Mouse (Mus musculus) adrenal gland, adult 18-20 months (tissue): ENCODE data around the gene Syngr1. TPM values are rescaled to one million over a fixed set of nuclear protein-coding genes. Genes with fewer than 3 reads are reported as not detected.

ENCODE experiments used
- DNase-seq, 2 experiments: peaks; one replicate each; pipeline ENCODE4 v3.0.0; 2021 to 2022; ENCODE audit warnings: low spot score in 2 of 2
- total RNA-seq, 2 experiments: library from RNA; stranded (reverse); gene quantifications; 1 replicate in 1 of 2; 2 replicates in 1 of 2; pipeline ENCODE4 v1.2.3; 2021

Gene Syngr1
- total RNA-seq, 2 experiments from 2014 or later = 25.7 to 59.9 TPM

DNA sequence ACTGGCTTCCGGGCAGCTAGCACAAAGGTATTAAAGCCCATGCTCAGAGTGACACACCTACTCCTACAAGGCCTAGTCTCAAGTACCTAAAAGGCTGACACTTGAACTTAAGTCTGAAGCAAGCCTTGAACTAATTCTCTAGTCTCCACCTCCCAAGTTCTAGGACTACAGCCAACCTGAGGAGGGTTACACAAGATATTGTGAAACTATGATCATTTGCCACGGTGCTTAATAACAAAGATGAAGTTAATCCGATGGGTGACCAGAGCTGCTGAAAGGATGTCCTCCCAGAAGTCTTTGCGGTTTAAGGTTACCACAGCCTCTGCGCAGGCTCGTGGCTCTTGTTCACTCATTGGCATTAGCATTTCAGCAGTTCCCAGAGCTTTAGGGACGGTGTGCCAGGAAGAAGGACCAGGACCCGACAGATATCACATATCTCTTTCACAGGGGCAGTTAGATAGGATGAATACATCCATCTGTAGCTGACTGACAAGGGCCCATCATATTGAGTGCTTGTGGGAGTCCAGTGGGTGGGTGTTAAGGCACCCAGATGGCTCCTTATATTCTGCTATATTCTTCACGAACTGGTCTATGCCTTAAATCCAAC, 3.6 kb upstream of the Syngr1 start:
- DNase-seq = no peak

DNA sequence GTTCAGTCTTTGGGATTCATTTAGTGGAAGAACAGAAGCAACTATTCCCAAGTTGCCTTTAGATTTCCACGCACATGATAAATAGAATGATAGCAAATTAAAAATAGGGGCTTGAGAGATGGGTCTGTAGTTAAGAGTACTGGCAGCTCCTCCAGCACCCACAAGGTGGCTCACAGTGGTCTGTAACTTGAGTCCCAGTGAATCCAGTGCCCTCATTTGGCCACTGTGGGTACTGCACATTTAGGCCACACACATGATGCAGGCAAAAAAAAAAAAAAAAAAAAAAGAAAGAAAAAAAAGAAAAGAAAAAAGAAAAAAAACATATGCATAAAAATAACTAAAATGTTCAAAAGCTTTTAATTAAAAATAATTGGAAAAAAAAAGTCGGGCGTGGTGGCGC, 2.5 kb upstream of the Syngr1 start:
- DNase-seq = peak; percentile 82 to 85

DNA sequence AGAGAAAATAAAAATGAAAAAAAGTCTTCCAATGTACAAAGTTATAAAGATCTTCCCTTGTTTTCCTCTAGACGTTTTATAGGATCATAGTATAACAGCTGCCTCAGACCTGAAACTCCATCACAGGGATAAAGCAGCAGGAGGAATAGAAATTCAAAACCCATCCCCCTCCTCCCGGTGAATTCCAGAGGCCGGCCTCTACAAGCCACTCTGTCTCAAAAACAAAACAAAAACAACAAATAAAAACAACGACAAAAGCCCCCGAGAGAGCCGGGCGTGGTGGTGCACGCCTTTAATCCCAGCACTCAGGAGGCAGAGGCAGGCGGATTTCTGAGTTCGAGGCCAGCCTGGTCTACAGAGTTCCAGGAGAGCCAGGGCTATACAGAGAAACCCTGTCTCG, 979 bp upstream of the Syngr1 start:
- no peak for DNase-seq

DNA sequence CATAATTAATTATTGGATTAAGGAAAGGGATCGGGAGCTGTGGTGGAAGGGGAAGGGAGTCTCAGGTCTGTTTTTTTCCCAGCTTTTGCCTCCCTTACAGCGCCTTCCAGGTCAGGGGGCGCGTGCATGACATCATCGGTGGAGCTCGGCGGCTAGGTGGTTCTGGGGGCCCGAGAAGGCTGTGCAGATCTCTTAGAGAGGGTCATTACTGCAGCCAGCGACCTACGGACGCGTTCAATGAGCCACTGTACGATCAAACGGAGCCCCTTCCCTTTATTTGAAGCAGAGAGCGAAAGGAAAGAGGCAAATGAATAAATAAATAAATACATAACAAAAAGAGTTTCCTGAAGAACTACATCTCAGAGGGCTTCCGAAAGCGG, 403 bp upstream of the Syngr1 start:
- DNase-seq = no peak

DNA sequence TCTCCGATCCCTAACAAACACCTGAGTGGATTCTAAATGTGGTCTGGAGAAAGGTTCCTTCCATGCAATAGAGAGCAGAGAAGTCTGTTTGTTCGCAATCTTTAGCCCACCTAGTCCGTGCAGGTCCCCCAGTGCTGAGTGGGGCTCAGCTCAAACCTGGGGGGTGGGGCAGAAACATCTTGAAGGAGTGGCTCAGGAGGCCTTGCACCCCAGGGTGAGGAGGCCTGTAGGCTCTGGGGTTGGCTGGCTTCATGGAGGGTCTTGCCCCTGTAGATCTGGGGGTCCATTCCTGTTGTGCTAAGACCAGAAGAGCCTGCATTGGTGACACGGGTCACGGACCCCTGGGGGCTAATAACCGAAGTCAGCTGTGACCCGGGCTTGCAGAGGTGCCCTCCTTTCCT, 907 bp downstream of the Syngr1 start:
- DNase-seq = no peak

DNA sequence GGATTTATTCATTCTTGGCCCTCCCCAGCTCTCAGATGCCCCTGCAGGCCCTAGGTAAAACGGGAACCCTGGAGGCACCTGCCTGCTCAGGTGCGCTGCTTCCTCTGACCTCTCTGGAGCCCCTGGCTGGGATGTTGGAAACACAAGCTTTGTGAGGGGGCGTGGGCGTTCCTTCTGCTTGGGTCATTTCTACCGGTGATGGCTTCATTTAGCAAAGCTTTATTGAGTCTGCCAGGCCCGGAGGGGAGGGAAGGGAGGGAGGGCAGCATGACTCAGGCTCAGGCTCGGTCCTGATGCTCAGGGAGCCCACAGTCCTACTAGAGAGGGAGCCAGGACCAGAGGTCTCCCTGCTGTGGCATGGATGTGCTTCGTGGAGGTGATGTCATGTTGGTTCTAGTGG, 1.5 kb downstream of the Syngr1 start:
- no peak for DNase-seq

DNA sequence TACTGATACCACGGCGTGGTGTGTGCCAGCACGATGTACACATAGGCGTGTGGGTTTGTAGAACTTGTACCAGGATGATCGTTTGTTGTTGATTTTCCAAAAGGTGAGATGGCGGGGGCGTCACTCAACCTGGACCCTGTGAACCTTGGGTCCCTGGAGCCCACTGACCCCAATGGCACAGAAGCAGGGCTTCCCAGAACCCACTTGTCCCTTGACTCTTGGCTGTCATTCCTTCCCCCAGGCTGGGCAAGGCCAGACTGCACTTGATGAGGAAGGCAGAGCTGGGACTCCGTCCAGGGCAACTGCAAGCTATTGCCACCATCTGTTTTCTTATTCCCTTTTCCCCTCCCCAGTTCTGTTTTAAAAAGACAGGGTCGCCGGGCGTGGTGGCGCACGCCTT, 3.1 kb downstream of the Syngr1 start:
- no peak for DNase-seq

DNA sequence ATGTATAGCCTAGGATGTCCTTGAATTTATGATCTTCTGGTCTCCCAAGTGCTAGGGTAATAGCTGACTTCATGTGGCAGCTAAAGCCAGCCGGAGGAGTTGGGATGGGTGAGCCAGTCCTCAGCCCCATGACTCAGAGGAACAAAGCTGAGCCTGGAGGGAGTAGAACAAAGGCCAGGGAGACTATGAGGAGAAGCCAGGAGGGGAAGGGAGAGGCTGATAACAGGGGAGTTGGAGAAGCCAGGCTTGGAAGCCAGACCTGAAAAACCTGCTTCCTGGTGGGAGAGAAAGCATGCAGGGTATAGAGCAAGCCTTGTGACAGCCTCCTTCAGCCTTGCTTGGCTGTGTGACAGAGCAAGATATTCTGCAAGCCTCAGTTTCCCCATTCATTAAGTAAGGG, 4.5 kb downstream of the Syngr1 start:
- no peak for DNase-seq

DNA sequence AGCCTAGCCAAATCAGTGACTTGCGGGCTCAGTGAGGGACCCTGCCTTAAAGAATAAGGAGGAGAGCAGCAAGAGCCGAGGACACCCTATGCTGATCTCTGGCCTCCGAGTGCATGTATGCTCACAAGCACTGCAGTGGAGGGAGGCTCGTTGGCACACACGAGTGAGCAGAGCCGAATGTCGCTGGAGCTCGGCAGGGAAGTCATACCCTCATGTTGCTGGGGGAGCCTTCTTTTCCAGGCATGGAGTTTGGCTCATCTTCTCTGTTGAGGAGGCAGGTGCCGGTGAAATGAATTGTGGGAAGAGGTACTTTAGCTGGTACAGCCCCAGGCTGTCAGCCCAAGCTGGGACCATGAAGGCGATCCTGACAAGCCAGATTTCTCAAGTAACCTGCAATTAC, 5.3 kb downstream of the Syngr1 start:
- no peak for DNase-seq

DNA sequence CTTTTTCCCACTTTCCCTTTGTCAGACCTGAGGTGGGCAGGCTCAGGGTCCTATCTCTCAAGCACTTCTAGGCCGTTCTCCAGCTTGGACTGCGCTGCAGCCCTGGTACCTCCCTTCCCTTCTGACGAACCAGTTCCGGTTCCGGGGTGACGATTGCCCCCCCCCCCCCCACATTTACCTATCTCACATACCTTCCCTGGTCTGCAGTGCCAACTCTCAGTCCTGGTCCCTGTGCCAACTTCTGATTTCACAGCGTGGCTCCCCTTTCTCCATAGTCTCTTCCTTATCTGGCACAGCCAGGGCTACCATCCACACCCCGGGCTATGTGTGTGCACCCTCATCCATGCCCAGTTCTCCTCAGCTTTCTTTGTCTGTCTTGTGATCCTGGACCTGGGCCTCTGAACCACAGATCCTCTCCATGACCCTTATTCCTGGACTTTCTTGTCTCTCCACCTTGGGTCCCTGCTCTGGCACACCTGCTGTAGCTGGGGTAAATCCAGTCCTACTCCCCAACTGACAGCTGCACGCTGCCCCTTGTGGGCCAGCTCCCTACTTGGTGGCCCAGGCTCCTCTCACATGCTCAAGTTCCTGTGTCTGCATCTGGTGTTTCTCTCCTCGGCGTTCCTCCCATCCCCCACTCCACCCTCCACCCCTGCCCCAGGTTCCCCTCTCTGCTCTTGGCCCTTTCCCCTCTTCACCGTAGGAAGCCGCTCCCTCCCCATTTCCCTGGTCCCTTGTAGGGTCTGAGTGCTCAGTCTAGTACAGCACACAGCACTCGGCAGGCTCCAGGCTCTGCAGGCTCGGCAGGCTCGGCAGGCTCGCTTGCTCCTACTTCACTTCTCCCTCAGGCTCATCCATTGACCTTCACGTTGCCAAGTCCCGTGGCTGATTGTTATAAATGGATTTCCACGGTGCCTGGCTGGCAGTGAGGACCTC, 6.1 kb downstream of the Syngr1 start:
- peak in 1 of 2 experiments; percentile 50 for DNase-seq

DNA sequence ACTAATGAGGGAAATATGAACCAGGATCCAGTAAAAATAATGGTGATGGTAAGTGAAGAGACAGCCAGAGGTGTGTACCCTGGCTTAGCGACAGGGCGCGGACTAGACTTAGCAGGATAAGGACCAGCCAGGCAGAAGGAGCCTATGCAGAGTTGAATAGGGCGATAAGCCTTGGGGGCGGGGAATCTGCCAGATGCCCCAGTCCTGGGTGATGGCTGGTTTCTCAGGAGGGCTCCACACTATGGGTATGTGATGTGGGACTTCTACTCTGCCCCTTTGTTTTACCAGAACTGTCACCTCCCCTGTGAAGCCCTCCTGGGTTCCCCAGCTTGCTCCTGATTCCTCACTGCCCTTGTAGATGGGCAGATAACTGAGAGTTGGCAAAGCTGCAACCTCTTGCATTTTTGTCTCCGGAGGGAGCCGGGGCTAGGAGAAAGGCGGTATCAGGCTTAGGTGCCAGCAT, 6.9 kb downstream of the Syngr1 start:
- no peak for DNase-seq

DNA sequence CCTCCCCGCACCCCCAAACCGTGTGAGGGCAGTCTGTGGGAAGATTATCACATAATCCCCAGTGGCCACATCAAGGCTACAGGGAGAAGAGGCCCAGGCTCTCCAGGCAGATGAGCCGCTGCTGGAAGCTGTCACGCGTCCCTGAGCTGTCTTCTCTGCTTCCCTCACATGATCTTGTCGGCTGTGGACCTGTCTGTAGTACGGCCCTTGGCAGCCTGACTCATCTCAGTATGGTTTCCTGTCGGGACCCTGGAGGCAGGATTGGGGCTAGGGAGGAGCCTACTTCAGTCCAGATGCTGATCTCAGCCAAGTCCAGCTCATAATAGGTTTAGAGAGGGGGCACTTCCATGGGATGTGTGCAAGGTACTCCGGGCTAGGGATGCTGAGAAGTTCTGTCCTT, 7.7 kb downstream of the Syngr1 start:
- DNase-seq = no peak

DNA sequence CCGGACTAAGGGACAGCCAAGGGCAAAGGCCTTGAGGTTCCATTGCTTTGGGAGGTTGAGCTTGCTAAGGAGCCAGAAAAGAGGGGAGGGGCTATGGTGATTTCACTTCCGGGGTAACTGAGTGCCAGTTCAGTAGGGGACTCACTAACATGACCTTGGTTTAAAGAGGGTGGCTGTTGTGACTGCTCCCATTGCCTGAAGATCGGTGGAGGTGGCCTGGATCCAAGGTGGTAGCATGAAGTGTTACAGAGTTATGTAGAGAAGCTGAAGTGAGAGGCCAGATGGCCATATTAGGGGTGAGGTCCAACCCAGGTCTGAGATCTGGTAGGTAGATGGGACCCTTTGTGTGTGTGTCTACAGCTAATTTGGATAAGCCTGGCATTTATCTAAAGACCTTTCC, 8.3 kb downstream of the Syngr1 start:
- DNase-seq = no peak

DNA sequence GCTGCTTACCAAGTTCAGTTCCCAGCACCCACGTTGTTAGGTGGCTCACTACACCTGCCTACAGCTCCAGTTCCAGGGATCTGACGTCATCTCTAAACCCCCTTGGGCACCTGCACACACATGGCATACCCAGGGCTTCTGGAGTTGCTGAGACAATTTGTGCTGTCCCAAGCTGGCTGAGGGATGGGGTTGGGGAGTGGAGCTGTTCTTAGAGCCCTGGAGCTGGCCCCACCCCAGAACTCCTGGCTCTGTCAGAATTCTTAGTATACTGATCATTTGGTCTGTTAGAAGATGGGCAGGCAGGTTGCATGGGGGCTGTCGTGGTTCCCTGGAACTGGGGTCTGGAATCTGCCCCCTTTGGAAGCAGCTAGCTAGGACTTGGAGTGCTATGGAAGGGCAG, 9.1 kb downstream of the Syngr1 start:
- no peak for DNase-seq

DNA sequence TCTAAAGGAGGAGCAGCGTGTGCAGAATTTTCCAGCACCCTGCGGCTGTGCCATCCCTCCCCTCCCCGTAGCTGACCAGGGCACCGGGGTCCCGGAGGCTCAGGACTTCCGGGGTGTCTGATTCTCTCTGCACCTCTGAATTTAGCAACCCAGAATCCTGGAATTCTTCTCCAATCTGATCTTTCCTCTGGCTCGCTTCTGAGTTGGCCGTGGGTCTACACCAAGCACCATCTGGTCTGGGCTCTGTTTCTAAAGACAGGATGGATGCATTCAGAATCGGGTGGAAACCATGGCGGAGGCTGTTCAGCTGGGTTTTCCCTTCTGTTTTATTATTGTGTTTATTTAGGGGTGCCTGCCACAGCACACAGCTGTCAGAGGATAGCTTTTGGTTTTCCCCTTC, 9.7 kb downstream of the Syngr1 start:
- no peak for DNase-seq

DNA sequence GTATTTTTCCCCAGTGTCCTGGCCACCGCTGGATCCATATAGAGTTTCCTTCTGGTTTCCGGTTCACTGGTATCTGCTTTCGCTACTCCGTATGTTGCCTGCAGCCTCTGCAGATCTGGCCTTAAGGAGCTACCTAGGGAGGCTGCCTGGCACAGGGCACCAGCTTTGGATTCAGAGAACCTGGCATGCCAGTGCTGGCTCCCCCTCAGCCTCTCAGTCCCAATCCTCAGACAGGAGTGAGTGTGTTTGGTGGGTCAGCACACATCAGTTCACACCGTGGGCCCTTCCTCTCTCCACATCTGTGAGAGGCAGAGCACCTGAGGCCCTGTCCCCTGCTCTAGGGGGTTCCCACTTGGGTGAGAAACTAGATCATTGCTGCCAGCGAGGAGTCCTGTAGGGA, 10.4 kb downstream of the Syngr1 start:
- DNase-seq = no peak

DNA sequence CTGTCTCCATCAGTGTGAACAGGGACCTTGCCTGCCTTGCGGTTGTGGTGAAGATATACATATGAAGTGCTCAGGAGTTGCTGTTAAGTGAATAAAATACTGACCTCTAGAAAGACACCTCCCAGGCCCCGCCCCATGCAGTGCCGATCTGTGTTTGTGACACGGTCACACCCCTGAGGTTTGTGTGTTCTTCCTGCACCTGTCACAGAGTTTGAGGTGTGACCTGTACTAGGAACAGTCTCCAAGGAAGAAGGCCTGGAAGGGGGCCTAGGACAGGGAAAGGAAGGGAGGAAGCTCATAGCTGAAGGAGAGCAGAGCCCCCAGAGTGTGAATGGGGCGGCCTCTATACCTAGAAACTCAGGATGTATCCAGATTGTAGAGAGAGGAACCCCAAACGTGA, 11.4 kb downstream of the Syngr1 start:
- DNase-seq = no peak

DNA sequence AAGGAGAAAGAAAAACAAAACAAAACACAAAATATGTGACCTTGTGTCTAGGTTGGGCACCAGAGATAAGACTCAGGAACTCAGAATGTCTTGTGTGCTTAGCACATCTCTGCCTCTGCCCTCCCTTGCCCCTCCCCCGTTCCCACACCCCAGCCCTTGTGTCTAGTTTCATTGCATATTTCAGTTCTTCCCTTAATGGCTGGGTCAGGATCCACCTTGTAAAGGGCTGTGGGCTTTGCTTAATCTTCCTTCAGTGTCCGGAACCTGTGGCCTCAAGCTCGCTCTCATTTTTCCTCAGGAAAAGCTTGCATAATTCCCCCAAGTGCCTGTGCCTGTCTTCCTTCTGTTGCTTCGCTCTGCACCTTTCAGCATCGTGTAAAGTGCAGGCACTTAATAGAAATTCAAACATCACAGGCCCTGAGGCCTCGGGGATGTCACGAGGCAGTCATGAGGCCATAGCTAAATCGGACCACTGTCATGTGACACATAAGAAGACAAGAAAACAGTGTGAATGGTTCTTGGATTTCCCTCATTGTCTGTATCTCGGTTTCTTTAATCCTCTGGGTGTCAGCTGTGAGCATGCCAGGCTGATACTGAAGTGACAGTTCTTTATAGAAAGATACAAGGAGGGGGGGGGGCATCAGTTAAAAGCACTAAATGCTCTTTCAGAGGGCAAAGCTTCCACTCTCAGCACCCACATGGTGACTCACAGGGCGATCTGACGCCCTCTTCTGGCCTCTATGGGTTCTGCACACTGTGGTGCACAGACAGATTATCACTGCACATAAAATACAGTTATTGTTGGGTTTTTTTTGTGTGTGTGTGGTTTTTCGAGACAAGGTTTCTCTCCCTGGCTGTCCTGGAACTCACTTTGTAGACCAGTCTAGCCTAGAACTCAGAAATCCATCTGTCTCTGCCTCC, 14.6 kb downstream of the Syngr1 start:
- DNase-seq = no peak

DNA sequence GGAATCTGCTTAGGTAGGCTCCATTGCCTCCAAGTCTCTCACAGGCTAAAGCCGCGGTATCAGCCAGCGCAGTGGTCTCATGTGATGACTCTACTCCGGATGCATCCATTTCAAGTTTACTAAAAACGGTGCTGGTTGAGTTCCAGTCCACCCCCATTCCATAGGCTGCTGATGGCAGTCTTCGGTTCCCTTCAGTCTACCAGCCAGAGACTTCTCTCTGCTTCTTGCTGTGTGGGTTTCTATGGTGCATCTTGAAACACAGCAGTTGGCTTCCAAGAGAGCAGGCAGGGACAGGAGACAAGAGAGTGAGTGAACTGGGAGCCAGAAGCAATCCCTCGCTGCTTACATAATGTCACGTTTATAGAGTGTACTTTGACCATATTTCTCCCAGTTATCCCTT, 16.0 kb downstream of the Syngr1 start:
- DNase-seq = no peak

DNA sequence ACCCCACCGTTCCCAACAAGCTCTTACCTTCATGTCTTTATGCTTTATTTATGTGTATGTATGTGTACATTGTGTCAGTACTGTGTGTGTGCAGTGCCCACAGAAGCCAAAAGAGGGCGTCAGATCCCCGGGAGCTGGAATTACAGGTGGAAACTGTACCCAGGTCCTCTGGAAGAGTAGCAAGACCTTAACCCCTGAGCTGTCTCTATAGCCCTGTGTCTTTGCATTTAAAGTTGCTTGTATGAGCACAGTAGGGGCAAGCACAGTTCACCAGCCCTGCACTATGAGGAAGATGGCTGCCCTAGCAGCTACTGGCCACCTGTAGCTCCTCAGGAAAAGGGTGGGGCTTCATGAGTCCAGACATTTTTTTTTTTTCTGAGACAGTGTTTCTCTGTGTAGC, 16.4 kb downstream of the Syngr1 start:
- no peak for DNase-seq

DNA sequence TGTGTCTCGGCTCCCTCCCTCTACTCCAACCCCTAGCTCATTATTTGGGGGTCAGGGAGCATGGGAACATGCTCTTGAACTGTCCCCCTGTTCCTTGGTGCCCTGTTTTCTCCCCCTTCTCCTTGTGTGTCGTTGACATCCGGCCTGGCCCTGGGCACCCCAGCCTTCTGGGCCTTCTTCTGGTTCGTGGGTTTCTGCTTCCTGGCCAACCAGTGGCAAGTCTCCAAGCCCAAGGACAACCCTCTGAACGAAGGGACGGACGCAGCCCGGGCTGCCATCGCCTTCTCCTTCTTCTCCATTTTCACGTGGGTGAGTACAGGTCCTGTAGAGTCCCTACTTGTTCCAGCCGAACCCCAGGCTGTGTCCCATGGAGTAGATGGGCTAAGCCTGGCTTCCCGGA, 20.3 kb downstream of the Syngr1 start:
- DNase-seq = no peak

DNA sequence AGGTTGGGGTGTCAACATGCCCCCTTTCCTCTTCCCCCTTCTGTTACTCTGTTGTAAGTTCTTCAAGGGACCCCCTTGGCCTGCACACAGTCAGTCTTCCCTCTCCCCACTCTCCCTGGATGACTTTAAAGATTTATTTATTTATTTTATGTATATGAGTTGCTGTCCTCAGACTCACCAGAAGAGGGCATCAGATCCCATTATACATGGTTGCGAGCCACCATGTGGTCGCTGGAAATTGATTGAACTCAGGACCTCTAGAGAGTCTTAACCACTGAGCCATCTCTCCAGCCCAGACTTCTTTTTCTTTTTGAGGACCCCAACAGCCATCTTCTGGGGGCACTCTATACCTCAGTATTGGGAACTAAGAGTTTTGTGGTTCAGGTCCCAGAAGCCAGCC, 21.4 kb downstream of the Syngr1 start:
- no peak for DNase-seq
